Mouse (Mus musculus) heart, postnatal 10 days (tissue): Measurements from ENCODE around the gene Ptprt. TPM values are rescaled to one million over a fixed set of nuclear protein-coding genes. Genes with fewer than 3 reads are reported as not detected.

Experiments
- DNase-seq, 2 experiments: peaks; one replicate each; pipeline ENCODE4 v3.0.0; 2021
- intact Hi-C: fragments of 180-260 bp; cut with DNase I; formaldehyde crosslinking; loops from one replicate; pipeline ENCODE4 v1.15.1; 2025
- total RNA-seq, 2 experiments: library from RNA; stranded (reverse); gene quantifications; 2 replicates each; pipeline ENCODE4 v1.2.3; 2021

Gene Ptprt
- total RNA-seq, 2 experiments from 2014 or later, result 0.25 to 0.67 TPM

- intact Hi-C loops, result no loop called here
- DNase-seq, result no peak
These were observed 625.3 kb downstream of the Ptprt start for GRCm38 (mm10) chr2:162035615-162036014.

- intact Hi-C loops, result no loop called here
- peak; percentile 17 to 26 for DNase-seq
These were observed 629.3 kb downstream of the Ptprt start for GRCm38 (mm10) chr2:162031636-162032035.

- intact Hi-C loops, result no loop called here
- no peak for DNase-seq
These were observed 659.9 kb downstream of the Ptprt start for GRCm38 (mm10) chr2:162001016-162001415.

GRCm38 (mm10) chr2:161982311-161982710, 678.6 kb downstream of the Ptprt start:
- no peak for DNase-seq
- intact Hi-C loops, result no loop called here

GRCm38 (mm10) chr2:161961179-161962163, 699.5 kb downstream of the Ptprt start:
- intact Hi-C loops, result no loop called here
- no peak for DNase-seq

GRCm38 (mm10) chr2:161945424-161945823, 715.5 kb downstream of the Ptprt start:
- no peak for DNase-seq
- intact Hi-C loops, result no loop called here

GRCm38 (mm10) chr2:161944689-161945088, 716.3 kb downstream of the Ptprt start:
- no peak for DNase-seq
- intact Hi-C loops, result no loop called here

- intact Hi-C loops, result no loop called here
- DNase-seq, result no peak
These were observed 719.0 kb downstream of the Ptprt start for GRCm38 (mm10) chr2:161941991-161942390.

- intact Hi-C loops, result no loop called here
- no peak for DNase-seq
These were observed 753.7 kb downstream of the Ptprt start for GRCm38 (mm10) chr2:161907214-161907613.

- intact Hi-C loops, result no loop called here
- no peak for DNase-seq
These were observed 758.8 kb downstream of the Ptprt start for GRCm38 (mm10) chr2:161902196-161902595.

- DNase-seq, result no peak
- intact Hi-C loops, result no loop called here
These were observed 776.5 kb downstream of the Ptprt start for GRCm38 (mm10) chr2:161884446-161884845.

- intact Hi-C loops, result no loop called here
These were observed 778.4 kb downstream of the Ptprt start for GRCm38 (mm10) chr2:161882580-161882979.

GRCm38 (mm10) chr2:161880941-161881340, 780.0 kb downstream of the Ptprt start:
- intact Hi-C loops, result no loop called here
- no peak for DNase-seq

More at GRCm38 (mm10) chr2:161882580-161882979, 778.4 kb downstream of the Ptprt start:
- no peak for DNase-seq

GRCm38 (mm10) chr2:161865231-161865630, 795.7 kb downstream of the Ptprt start:
- no peak for DNase-seq
- intact Hi-C loops, result no loop called here

- intact Hi-C loops, result no loop called here
- no peak for DNase-seq
These were observed 802.1 kb downstream of the Ptprt start for GRCm38 (mm10) chr2:161858813-161859212.

GRCm38 (mm10) chr2:161858361-161858760, 802.6 kb downstream of the Ptprt start:
- intact Hi-C loops, result no loop called here
- DNase-seq, result no peak

GRCm38 (mm10) chr2:161835001-161835400, 825.9 kb downstream of the Ptprt start:
- intact Hi-C loops, result no loop called here
- peak in 1 of 2 experiments; percentile 1 for DNase-seq

- intact Hi-C loops, result no loop called here
- DNase-seq, result no peak
These were observed 827.1 kb downstream of the Ptprt start for GRCm38 (mm10) chr2:161833846-161834245.

- intact Hi-C loops, result no loop called here
- no peak for DNase-seq
These were observed 847.6 kb downstream of the Ptprt start for GRCm38 (mm10) chr2:161813326-161813725.

- DNase-seq, result peak; percentile 57 to 61
- intact Hi-C loops, result no loop called here
These were observed 852.7 kb downstream of the Ptprt start for GRCm38 (mm10) chr2:161808086-161808801.

GRCm38 (mm10) chr2:161806287-161807007, 854.5 kb downstream of the Ptprt start:
- intact Hi-C loops, result no loop called here

More at GRCm38 (mm10) chr2:161806287-161807007, 854.5 kb downstream of the Ptprt start:
- peak; percentile 34 to 40 for DNase-seq
